Mouse (Mus musculus) lung, embryonic 14.5 days (tissue): ENCODE results near the gene Thbd. TPM values are rescaled to one million over a fixed set of nuclear protein-coding genes. Genes with fewer than 3 reads are reported as not detected.

Source experiments
- ATAC-seq: fragments of 200-750 bp; cut with Nextera tagmentation; 2 replicates; pipeline ENCODE4 v1.8.0; 2017; ENCODE audit warnings: mild to moderate bottlenecking, moderate TSS enrichment, moderate library complexity; ENCODE audit not compliant: insufficient read depth
- DNase-seq: peaks from one replicate; pipeline ENCODE4 v3.0.0-alpha.2; 2015
- H3K27ac ChIP-seq: fragments of 300-500 bp; sonication (generic); 2 replicates; pipeline ENCODE4 v1.5.1; 2014; ENCODE audit warnings: low read depth, mild to moderate bottlenecking, moderate library complexity
- H3K27me3 ChIP-seq: fragments of 300-500 bp; sonication (generic); 2 replicates; pipeline ENCODE4 v1.6.1; 2014; ENCODE audit warnings: low read length, control low read depth; ENCODE audit not compliant: insufficient read depth
- H3K36me3 ChIP-seq: fragments of 300-500 bp; sonication (generic); 2 replicates; pipeline ENCODE4 v1.6.1; 2014; ENCODE audit warnings: control low read depth; ENCODE audit not compliant: insufficient read depth
- H3K4me1 ChIP-seq: fragments of 300-500 bp; sonication (generic); 2 replicates; pipeline ENCODE4 v1.6.1; 2014; ENCODE audit warnings: antibody characterized with exemption, control low read depth; ENCODE audit not compliant: insufficient read depth
- H3K4me2 ChIP-seq: fragments of 300-500 bp; sonication (generic); 2 replicates; pipeline ENCODE4 v1.6.1; 2014; ENCODE audit warnings: mild to moderate bottlenecking
- H3K4me3 ChIP-seq: fragments of 300-500 bp; sonication (generic); 2 replicates; pipeline ENCODE4 v1.5.1; 2014; ENCODE audit warnings: low read depth, low read length
- H3K9ac ChIP-seq: fragments of 300-500 bp; sonication (generic); 2 replicates; pipeline ENCODE4 v1.6.1; 2014
- H3K9me3 ChIP-seq: fragments of 300-500 bp; sonication (generic); 2 replicates; pipeline ENCODE4 v1.6.1; 2016; ENCODE audit warnings: low read depth, low read length, control low read depth
- CTCF ChIP-seq: IDR thresholded peaks from 2 replicates; pipeline ENCODE4 v1.5.1; 2016; ENCODE audit warnings: antibody characterized with exemption, low read depth
- WGBS: fragments of 180-500 bp; shearing (Covaris S2); extraction: QIAGEN DNeasy Blood & Tissue Kit; methylation state at CpG from one replicate; pipeline ENCODE4 v1.1.7; 2014; 5-methylcytosine and 5-hydroxymethylcytosine counted together
- polyA plus RNA-seq: library from polyadenylated mRNA; unstranded; fragments of >200 nt; fragmentation: Nextera tagmentation; extraction: Ambion mirVana; gene quantifications from 2 replicates; pipeline ENCODE4 v1.2.1, GENCODE M21; 2014

Thbd gene
- polyA plus RNA-seq, 1 experiment from 2014 or later = 115 TPM

DNA sequence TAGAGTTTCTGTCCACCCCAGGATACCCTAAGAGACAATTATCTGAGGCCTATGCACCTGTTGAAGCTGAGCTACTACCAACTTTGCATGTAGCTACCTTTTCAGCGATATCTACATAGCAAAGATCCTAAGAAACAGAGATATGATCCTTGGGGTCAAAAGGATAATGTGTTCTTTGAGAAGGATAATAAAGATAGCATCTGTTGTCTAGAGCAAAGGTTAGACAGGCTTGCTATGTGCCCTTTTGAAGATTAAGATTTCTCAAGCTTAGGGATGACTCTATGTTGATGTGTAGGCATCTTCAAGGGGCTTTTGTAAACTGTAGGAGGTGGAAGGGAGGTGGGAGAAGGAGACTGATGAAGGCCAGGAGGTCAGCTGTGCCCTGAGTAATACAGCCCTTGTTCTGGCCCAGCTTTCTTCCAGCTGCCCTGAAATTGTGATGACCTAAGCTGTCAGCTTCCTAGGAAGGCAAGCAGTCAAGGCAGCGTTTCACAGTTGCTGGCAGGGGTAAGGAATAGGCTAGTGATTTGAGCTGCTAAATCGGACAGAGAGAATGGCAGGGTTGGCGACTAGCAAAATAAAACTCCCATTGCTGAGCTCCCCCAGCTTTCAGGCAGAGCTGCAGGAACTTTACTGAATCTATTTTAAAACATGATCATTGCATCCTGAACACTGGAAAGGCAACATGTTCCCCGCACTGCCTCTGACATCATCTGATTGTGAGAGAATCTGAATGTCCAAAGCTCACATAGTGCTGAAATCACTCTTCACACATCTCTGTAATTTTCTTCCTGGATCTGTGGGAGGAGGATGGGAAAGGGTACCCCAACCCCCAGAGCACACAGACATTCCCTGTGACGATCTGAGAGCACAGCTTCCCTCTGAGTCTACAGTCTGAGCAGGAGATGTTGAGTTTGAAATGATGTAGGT lies 20.1 kb downstream of the Thbd start:
- H3K4me1 ChIP-seq = no peaks in the 10 kb centered on the region
- H3K27ac ChIP-seq = no peak overlapping the region
- no peak overlapping the region for H3K4me2 ChIP-seq
- H3K9me3 ChIP-seq = no peaks in the 10 kb centered on the region
- ATAC-seq = no peak
- WGBS = 64% methylated on average over 6 of the region's 6 CpGs
- no peak overlapping the region for H3K4me3 ChIP-seq
- H3K9ac ChIP-seq = no peak overlapping the region
- no peak for DNase-seq
- H3K36me3 ChIP-seq = no peaks in the 10 kb centered on the region
- no peaks in the 10 kb centered on the region for H3K27me3 ChIP-seq
- TF ChIP-seq CTCF = no peak

GRCm38 (mm10) chr2:148386927-148387326 lies 21.1 kb downstream of the Thbd start:
- no peak overlapping the region for H3K4me3 ChIP-seq
- no peak for DNase-seq
- H3K36me3 ChIP-seq = no peaks in the 10 kb centered on the region
- H3K9ac ChIP-seq = no peak overlapping the region
- TF ChIP-seq CTCF = no peak
- H3K4me1 ChIP-seq = no peaks in the 10 kb centered on the region
- no peak for ATAC-seq
- no peak overlapping the region for H3K27ac ChIP-seq
- 77% methylated on average over 2 of the region's 2 CpGs for WGBS
- no peak overlapping the region for H3K4me2 ChIP-seq
- H3K27me3 ChIP-seq = no peaks in the 10 kb centered on the region
- H3K9me3 ChIP-seq = no peaks in the 10 kb centered on the region

DNA sequence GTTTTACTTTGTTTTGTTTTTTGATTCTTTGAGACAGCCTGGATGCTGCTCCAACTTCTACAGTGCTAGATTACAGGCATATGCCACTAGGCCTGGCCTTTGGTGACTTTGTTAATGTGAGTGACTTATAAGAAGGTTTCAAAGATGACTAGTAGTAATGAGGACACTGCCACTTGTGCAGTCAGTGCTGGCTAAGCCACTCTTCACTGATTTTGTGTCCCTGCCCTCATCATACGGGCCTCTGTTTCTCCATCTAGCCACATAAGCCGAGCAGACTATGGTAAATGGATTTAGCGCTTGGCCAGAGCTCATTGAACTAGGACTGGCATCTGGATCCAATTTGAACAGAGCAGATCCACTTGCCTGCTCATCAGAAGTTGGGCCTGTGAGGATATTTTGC lies 21.5 kb downstream of the Thbd start:
- 90% methylated on average over 3 of the region's 3 CpGs for WGBS
- no peak overlapping the region for H3K27ac ChIP-seq
- no peak for TF ChIP-seq CTCF
- no peaks in the 10 kb centered on the region for H3K36me3 ChIP-seq
- H3K9ac ChIP-seq = no peak overlapping the region
- H3K27me3 ChIP-seq = no peaks in the 10 kb centered on the region
- H3K4me2 ChIP-seq = no peak overlapping the region
- no peaks in the 10 kb centered on the region for H3K4me1 ChIP-seq
- ATAC-seq (no peak), DNase-seq (no peak)
- H3K9me3 ChIP-seq = no peaks in the 10 kb centered on the region
- no peak overlapping the region for H3K4me3 ChIP-seq

GRCm38 (mm10) chr2:148381076-148381475 lies 26.9 kb downstream of the Thbd start:
- Histone ChIP-seq H3K4me1 (no peaks in the 10 kb centered on the region), H3K4me2 (no peak overlapping the region), H3K27ac (no peak overlapping the region), H3K36me3 (no peaks in the 10 kb centered on the region), H3K9me3 (no peaks in the 10 kb centered on the region), H3K9ac (no peak overlapping the region), H3K4me3 (no peak overlapping the region), H3K27me3 (no peaks in the 10 kb centered on the region)
- no peak for ATAC-seq
- TF ChIP-seq CTCF = no peak
- WGBS = 85% methylated on average over 2 of the region's 2 CpGs
- no peak for DNase-seq

- TF ChIP-seq CTCF = no peak
- H3K4me1 ChIP-seq = no peaks in the 10 kb centered on the region
- no peak for DNase-seq
These were observed 28.0 kb downstream of the Thbd start for GRCm38 (mm10) chr2:148379899-148380413.

DNA sequence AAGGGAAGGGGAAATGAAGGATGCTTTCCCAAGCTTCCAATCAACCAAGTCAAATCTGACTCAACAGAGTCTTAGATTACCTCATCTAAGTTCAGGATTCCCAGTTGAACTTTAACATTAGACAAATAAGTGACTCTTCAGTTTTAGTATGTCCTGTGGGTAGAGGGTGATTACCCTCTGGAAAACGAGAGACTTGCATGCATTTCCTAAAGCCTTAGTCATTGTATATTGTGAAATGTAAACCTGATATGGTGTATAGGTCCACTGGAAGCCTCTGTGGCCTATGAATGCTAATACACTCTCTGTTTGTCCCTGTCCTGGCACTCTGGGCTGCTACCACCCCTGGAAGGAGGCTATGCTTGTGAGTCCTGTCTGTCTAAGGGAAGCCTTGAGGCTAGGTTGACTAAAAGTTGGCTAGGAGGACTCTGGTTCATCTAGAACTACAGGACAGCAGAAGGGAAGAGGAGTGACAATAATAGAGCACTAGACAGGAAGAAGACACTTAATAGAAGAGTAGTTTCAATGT lies 29.1 kb downstream of the Thbd start:
- no peaks in the 10 kb centered on the region for H3K36me3 ChIP-seq
- H3K4me2 ChIP-seq = no peak overlapping the region
- TF ChIP-seq CTCF = no peak
- H3K27me3 ChIP-seq = no peaks in the 10 kb centered on the region
- no peaks in the 10 kb centered on the region for H3K9me3 ChIP-seq
- no peak for DNase-seq
- no peak overlapping the region for H3K27ac ChIP-seq
- 67% methylated on average over 1 of the region's 1 CpGs for WGBS
- no peaks in the 10 kb centered on the region for H3K4me1 ChIP-seq
- no peak overlapping the region for H3K4me3 ChIP-seq
- ATAC-seq = no peak
- H3K9ac ChIP-seq = no peak overlapping the region

More at GRCm38 (mm10) chr2:148379899-148380413, 28.0 kb downstream of the Thbd start:
- Histone ChIP-seq H3K9me3 (no peaks in the 10 kb centered on the region), H3K9ac (no peak overlapping the region), H3K4me3 (no peak overlapping the region), H3K27me3 (no peaks in the 10 kb centered on the region), H3K4me2 (no peak overlapping the region), H3K27ac (no peak overlapping the region), H3K36me3 (no peaks in the 10 kb centered on the region)
- ATAC-seq = no peak
- WGBS = 87% methylated on average over 1 of the region's 1 CpGs
